Mouse (Mus musculus): ENCODE measurements around the gene Syt15.

GRCm38 (mm10) chr14:34232866-34233680 is 13.7 kb downstream of the Syt15 start:
- TF ChIP-seq POLR2A (IDR thresholded peaks at IDR 0.05; ENCODE audit: extremely low read depth, insufficient read depth, low read length) (no peak), CTCF (IDR thresholded peaks at IDR 0.05; ENCODE audit: low read depth, low read length) (no peak)
